Mouse (Mus musculus) intestine, embryonic 15.5 days (tissue): ENCODE measurements around the gene Oas1d. TPM values are rescaled to one million over a fixed set of nuclear protein-coding genes. Genes with fewer than 3 reads are reported as not detected.
"Not testable (repeated sequence)": the region's sequence is repeated elsewhere in the genome, so short reads cannot be mapped to it uniquely, and the experiment has no call there.

ENCODE experiments used
- ATAC-seq: fragments of 200-750 bp; cut with Nextera tagmentation; 2 replicates; pipeline ENCODE4 v1.8.0; 2017; ENCODE audit warnings: moderate TSS enrichment, moderate library complexity
- H3K27ac ChIP-seq: fragments of 300-500 bp; sonication (generic); 2 replicates; pipeline ENCODE4 v1.5.1; 2015; ENCODE audit warnings: mild to moderate bottlenecking, inconsistent platforms
- H3K27me3 ChIP-seq: fragments of 300-500 bp; sonication (generic); replicated peaks from 2 replicates; pipeline ENCODE4 v1.6.1; 2015; ENCODE audit warnings: inconsistent platforms
- H3K36me3 ChIP-seq: fragments of 300-500 bp; sonication (generic); 2 replicates; pipeline ENCODE4 v1.6.1; 2015; ENCODE audit warnings: inconsistent platforms
- H3K4me1 ChIP-seq: fragments of 300-500 bp; sonication (generic); replicated peaks from 2 replicates; pipeline ENCODE4 v1.6.1; 2015; ENCODE audit warnings: inconsistent platforms
- H3K4me2 ChIP-seq: fragments of 300-500 bp; sonication (generic); replicated peaks from 2 replicates; pipeline ENCODE4 v1.6.1; 2015; ENCODE audit warnings: mild to moderate bottlenecking, inconsistent platforms
- H3K4me3 ChIP-seq: fragments of 300-500 bp; sonication (generic); replicated peaks from 2 replicates; pipeline ENCODE4 v1.5.1; 2015; ENCODE audit warnings: inconsistent platforms
- H3K9ac ChIP-seq: fragments of 300-500 bp; sonication (generic); 2 replicates; pipeline ENCODE4 v1.6.1; 2015; ENCODE audit warnings: inconsistent platforms
- H3K9me3 ChIP-seq: fragments of 300-500 bp; sonication (generic); 2 replicates; pipeline ENCODE4 v1.6.1; 2016; ENCODE audit warnings: inconsistent platforms
- WGBS: fragments of 180-500 bp; shearing (Covaris S2); methylation state at CpG from one replicate; pipeline ENCODE4 v1.1.7; 2015; 5-methylcytosine and 5-hydroxymethylcytosine counted together
- polyA plus RNA-seq: library from polyadenylated mRNA; unstranded; fragments of >200 nt; fragmentation: Nextera tagmentation; extraction: Ambion mirVana; gene quantifications from 2 replicates; pipeline ENCODE4 v1.2.1, GENCODE M21; 2015

The Oas1d gene
- polyA plus RNA-seq, 1 experiment from 2014 or later = not detected

DNA sequence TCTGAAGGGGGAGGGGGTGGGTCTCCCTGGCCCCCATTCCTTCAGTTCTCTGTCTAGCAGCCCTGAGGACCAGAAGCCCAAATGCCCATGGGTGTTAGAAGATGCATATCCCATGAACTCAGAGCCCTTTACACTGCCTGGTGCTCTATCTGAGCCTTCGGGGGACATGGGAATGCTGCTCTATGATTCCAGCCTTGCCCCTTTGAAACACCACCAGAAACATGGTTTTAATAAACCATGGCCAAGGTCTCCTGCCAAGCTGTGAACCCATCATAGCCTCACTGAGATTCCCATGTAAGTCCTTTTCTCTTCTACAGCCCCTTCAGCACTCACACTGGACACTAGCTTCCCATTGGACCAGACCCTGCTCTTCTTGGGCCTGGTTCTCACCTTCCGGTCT, 24.3 kb upstream of the Oas1d start:
- no peak for ATAC-seq
- Histone ChIP-seq H3K9me3 (no peaks in the 10 kb centered on the region), H3K9ac (no peak overlapping the region), H3K4me2 (no peak overlapping the region), H3K4me1 (no peaks in the 10 kb centered on the region), H3K4me3 (no peak overlapping the region), H3K36me3 (no peaks in the 10 kb centered on the region), H3K27ac (no peak overlapping the region), H3K27me3 (no peaks in the 10 kb centered on the region)
- WGBS = 80% methylated on average over 2 of the region's 2 CpGs

DNA sequence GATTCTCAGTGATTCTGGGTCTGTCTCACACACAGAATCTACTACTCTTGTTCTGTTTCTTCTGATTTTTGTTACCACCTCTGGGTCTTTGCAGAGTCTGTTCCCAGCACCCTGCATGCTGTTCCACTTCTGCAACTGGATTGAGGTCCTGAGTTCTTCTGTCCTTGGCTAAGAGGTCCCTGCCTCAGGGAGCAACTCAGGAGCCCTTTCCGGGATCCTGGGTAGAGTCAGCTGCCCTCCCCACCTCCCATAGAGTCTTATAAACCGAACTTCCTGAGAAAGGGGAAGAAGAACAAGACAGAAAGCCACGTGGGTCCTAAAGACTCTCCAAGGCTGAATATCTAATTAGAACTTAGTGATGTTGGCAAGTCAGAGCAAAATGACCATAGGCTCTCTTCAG, 23.3 kb upstream of the Oas1d start:
- no peak overlapping the region for H3K9ac ChIP-seq
- H3K27ac ChIP-seq = no peak overlapping the region
- H3K4me2 ChIP-seq = no peak overlapping the region
- H3K9me3 ChIP-seq = no peaks in the 10 kb centered on the region
- no peaks in the 10 kb centered on the region for H3K27me3 ChIP-seq
- H3K4me1 ChIP-seq = no peaks in the 10 kb centered on the region
- no peak for ATAC-seq
- no peaks in the 10 kb centered on the region for H3K36me3 ChIP-seq
- H3K4me3 ChIP-seq = no peak overlapping the region
- 58% methylated on average over 3 of the region's 3 CpGs for WGBS

GRCm38 (mm10) chr5:120891566-120892242, 22.6 kb upstream of the Oas1d start:
- H3K27me3 ChIP-seq, H3K4me3 ChIP-seq, H3K4me2 ChIP-seq, H3K9me3 ChIP-seq, ATAC-seq, H3K9ac ChIP-seq, H3K27ac ChIP-seq, H3K36me3 ChIP-seq, H3K4me1 ChIP-seq: not testable (repeated sequence)
- 85% methylated on average over 2 of the region's 2 CpGs for WGBS

GRCm38 (mm10) chr5:120892243-120892660, 22.1 kb upstream of the Oas1d start:
- H3K9ac ChIP-seq = no peak overlapping the region
- H3K27ac ChIP-seq = no peak overlapping the region
- H3K36me3 ChIP-seq = no peaks in the 10 kb centered on the region
- no peaks in the 10 kb centered on the region for H3K27me3 ChIP-seq
- no peak overlapping the region for H3K4me3 ChIP-seq
- WGBS = 54% methylated on average over 2 of the region's 2 CpGs
- H3K4me2 ChIP-seq = no peak overlapping the region
- H3K9me3 ChIP-seq = no peaks in the 10 kb centered on the region
- no peak for ATAC-seq
- no peaks in the 10 kb centered on the region for H3K4me1 ChIP-seq

DNA sequence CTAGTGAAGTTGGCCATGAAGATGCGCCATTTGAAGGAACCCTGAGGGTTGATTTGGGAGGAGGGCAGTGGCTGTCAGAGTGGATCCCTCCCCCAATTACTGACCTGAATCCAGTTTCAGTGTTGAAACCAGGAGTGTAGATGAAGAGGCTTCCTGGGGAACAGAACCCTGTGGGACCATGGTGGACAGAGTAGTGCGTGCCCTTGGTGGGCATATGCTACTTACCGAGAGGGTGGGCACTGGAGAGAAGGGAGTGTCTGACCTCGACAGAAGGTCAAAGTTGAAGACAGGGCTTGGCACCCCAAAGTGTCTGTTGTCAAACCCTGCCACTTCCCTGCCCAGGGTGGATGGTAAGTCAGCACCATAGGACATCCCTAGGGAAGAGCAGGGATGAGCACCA, 20.5 kb upstream of the Oas1d start:
- H3K4me3 ChIP-seq, H3K4me1 ChIP-seq, ATAC-seq, H3K27ac ChIP-seq, H3K4me2 ChIP-seq, H3K9ac ChIP-seq, H3K9me3 ChIP-seq, H3K27me3 ChIP-seq, H3K36me3 ChIP-seq: not testable (repeated sequence)
- 92% methylated on average over 4 of the region's 4 CpGs for WGBS

DNA sequence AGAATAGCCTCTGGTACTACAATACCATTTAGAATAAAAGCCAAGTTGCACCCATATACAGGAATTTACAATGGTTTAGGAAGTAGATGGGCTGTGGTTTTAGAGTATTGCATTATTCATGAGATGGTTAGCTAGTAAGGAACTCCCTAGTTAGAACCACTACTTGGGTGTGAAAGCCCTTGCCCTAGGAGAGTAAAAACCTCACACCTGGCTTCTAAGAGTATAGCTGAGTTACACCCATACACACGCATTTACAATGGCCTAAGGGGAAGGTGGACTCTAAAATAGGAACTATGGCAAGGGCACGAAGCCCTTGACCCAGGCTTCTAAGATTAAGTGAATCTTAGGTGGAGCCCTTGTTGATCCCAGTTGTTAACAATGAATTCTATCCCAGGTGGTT, 19.6 kb upstream of the Oas1d start:
- H3K27me3 ChIP-seq, ATAC-seq, H3K27ac ChIP-seq, H3K4me1 ChIP-seq, H3K36me3 ChIP-seq, H3K4me3 ChIP-seq, H3K9ac ChIP-seq, H3K4me2 ChIP-seq, H3K9me3 ChIP-seq: not testable (repeated sequence)
- 84% methylated on average over 2 of the region's 2 CpGs for WGBS

- Histone ChIP-seq H3K4me3 (no peak overlapping the region), H3K4me1 (no peaks in the 10 kb centered on the region), H3K9me3 (no peaks in the 10 kb centered on the region), H3K36me3 (no peaks in the 10 kb centered on the region), H3K9ac (no peak overlapping the region), H3K4me2 (no peak overlapping the region), H3K27ac (no peak overlapping the region), H3K27me3 (no peaks in the 10 kb centered on the region)
- WGBS = 85% methylated on average over 11 of the region's 11 CpGs
- ATAC-seq = no peak
These were observed 19.0 kb upstream of the Oas1d start for GRCm38 (mm10) chr5:120895231-120895900.

- Histone ChIP-seq H3K27ac (no peak overlapping the region), H3K4me2 (no peak overlapping the region), H3K4me1 (no peaks in the 10 kb centered on the region), H3K36me3 (no peaks in the 10 kb centered on the region), H3K9me3 (no peaks in the 10 kb centered on the region), H3K9ac (no peak overlapping the region), H3K4me3 (no peak overlapping the region), H3K27me3 (no peaks in the 10 kb centered on the region)
- no peak for ATAC-seq
- 84% methylated on average over 6 of the region's 6 CpGs for WGBS
These were observed 16.0 kb upstream of the Oas1d start for GRCm38 (mm10) chr5:120898307-120898706.

- no peak overlapping the region for H3K4me3 ChIP-seq
- no peaks in the 10 kb centered on the region for H3K9me3 ChIP-seq
- H3K36me3 ChIP-seq = no peaks in the 10 kb centered on the region
- no peaks in the 10 kb centered on the region for H3K27me3 ChIP-seq
- ATAC-seq = no peak
- H3K9ac ChIP-seq = no peak overlapping the region
- H3K4me2 ChIP-seq = no peak overlapping the region
- H3K4me1 ChIP-seq = no peaks in the 10 kb centered on the region
- H3K27ac ChIP-seq = no peak overlapping the region
These were observed 15.6 kb upstream of the Oas1d start for GRCm38 (mm10) chr5:120898726-120899125.

DNA sequence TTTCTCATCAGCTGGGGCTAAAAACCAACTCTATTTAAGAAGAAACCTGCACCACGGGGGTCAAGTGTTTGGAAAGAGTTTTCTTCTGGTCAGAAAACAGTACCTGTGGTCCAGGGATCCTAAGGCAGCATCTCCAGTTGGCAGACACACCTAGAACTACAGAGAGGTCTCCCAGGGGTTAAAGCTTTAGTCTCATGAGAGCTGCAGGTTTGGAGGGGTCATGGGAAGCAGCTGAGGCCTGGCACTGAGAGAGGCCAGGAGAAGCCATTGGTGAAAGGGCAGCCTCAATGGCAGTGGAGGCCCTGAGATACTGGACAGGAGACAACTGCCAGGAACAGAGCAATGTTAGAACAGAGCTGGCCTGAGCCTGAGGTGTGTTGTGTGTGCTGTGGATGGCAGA, 13.7 kb upstream of the Oas1d start:
- Histone ChIP-seq H3K4me1 (no peaks in the 10 kb centered on the region), H3K9ac (no peak overlapping the region), H3K9me3 (no peaks in the 10 kb centered on the region), H3K4me3 (no peak overlapping the region), H3K36me3 (no peaks in the 10 kb centered on the region), H3K27ac (no peak overlapping the region), H3K27me3 (no peaks in the 10 kb centered on the region), H3K4me2 (no peak overlapping the region)
- no peak for ATAC-seq
- 69% methylated on average over 1 of the region's 1 CpGs for WGBS

DNA sequence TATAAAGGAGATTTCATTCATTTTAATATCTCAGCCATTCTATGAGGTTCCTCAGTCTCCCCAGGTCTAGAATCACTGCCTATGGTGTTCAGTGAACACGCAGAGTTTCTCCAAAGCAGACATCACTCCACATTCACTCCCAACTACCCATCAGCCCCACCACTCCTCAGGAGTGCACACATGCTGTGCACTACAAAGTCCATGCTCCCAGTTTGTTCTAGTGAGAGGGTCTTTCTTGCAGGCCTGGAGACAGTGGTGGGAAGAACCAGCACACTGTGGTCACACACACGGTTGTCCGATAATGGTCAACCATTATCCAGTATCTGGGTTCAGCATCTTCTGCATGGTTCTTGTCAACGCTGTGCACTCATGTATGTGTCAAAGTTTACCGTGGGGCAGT, 12.3 kb upstream of the Oas1d start:
- H3K4me2 ChIP-seq = no peak overlapping the region
- no peaks in the 10 kb centered on the region for H3K27me3 ChIP-seq
- no peak overlapping the region for H3K9ac ChIP-seq
- H3K27ac ChIP-seq = no peak overlapping the region
- no peaks in the 10 kb centered on the region for H3K36me3 ChIP-seq
- no peak overlapping the region for H3K4me3 ChIP-seq
- no peaks in the 10 kb centered on the region for H3K9me3 ChIP-seq
- ATAC-seq = no peak
- no peaks in the 10 kb centered on the region for H3K4me1 ChIP-seq
- WGBS = 91% methylated on average over 5 of the region's 5 CpGs

DNA sequence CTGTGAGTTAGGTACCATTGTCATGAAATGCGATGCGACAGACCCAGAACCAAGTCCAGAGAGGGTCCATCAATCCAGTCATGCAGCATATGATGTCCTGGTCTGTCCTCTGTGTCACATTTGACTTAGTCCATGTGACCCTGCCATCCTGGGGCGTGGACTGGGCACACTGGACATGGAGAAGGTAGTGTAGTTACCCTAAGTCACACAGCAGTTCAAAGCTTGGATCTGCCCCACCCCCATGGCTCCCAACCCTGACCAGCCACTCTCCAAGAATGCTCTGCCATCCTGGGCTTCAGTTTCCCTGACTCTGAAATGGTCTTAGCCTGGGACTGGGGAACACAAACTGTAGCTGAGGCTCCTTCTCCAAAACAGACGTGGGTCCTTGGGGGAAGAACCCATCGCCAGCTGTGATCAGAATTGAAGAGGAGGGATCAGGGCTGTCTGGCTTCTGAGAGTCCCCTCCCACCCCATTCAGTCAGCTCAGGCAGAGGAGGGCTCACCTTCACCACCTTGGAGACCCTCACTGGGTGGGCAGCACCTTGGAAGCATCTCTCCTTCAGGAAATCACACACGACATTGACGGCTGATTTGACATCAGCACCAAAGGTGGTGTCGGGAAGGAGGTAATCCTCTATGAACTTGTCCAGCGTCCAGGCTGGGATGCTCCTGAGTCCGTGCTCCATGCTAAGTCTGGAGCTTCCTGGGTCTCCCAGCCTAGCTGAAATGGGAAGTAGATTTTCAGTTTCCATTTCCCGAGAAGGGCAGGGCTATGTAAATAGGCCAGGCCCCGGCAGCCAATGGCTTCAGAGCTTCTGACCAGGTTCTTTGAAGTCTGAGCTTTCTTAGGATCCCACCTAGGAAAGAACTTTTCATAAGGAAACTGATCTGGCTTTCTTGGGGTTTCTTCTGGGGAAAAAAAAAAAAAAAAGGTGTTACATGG, 7.3 kb upstream of the Oas1d start, which contains the start of gene Oas1a:
Gene Oas1a, minus strand, starts transcription at position 731 of the 943 bp plus-strand sequence.
- peak within 1 kb of the TSS; percentile 18 for H3K4me3 ChIP-seq

More for the DNA sequence above, 7.3 kb upstream of the Oas1d start, which contains the start of gene Oas1a:
- 31% methylated on average over 9 of the region's 12 CpGs for WGBS
- peak within 1 kb of the TSS; percentile 43 for H3K4me2 ChIP-seq
- H3K27ac ChIP-seq, H3K9ac ChIP-seq, H3K27me3 ChIP-seq, H3K4me1 ChIP-seq, H3K9me3 ChIP-seq, H3K36me3 ChIP-seq: not testable (repeated sequence)
- ATAC-seq = peak; percentile 91
